Mouse (Mus musculus) liver, embryonic 14.5 days (tissue): ENCODE data around the gene Slc38a2.

ENCODE experiments used
- CTCF ChIP-seq: IDR thresholded peaks from 2 replicates; pipeline ENCODE4 v1.5.1; 2016; ENCODE audit warnings: antibody characterized with exemption, low read depth, control low read depth
- EP300 ChIP-seq: IDR thresholded peaks from 2 replicates; pipeline ENCODE4 v1.6.1; 2016; ENCODE audit warnings: antibody characterized with exemption, low read depth

DNA sequence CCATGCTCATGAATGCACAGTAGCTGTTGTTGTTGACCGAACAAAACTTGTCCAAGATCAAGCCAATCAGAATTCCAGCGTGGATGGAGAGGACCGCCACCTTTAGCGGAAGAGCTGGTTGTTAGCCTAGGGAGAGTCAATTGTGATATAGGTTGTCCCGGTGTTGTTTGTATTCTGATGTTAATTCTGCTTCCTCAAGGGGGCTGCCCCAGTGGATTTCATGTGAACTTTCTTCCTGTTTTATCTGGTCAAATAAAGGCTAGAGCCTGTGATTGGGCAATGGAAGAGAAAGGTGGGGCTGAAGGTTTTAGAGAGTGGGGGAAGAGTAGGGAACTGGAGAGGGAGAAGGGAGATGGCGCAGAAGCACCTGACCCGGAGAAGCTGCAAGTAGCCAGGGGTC is 22.7 kb upstream of the Slc38a2 start:
- no peak for TF ChIP-seq CTCF
- no peak for TF ChIP-seq EP300
